Mouse (Mus musculus) neural tube, embryonic 10.5 days (tissue): Measurements from ENCODE around the gene Sipa1l1.

Experiments
- DNase-seq: peaks from one replicate; pipeline ENCODE4 v3.0.0-alpha.2; 2017; ENCODE audit warnings: low spot score; ENCODE audit errors: extremely low spot score

Gene Sipa1l1

DNA sequence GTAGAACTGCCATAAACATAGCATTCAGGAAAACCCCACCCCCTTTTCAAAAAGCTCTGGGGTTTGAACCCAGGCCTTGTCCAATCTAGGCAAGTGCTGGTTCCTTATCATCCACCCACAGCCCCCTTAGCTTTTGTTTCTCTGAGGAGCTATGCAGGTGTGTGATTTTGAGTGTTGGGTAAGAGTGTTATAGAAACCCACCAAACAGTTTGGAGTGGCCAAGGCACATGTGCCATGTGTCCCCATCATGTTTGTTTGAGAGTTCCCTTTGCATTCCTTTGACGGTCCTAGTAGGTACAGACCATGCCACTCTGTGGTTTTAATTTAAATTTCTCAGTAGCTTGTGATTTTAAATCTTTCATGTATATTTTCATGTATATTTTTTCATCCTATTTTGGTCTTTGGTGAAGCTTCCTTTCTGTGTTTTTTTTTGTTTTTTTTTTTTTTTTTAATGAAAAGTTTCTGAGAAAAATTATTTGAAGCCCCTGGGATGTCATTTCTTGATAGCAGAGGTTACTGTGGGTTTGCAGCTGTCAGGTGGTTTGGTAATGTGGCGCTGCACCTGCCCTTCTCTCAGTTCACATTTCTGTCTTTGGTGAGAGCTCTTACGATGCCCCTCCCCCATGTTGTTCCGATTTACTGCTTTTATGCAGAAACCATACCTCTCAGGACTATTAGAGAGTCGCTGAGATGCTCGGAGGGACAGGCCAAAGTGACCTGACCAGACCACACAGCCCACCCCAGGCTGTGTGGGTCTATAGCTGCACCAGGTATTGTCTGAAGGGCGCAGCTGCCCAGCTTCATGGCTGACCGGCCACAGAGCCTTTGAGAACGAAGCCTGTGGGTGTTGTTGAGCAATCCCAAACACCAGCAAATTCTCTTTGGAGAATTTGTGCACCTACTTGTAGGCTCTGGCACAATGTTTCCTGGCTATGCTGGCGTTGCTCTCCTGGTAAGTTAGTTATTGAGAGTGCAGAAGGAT is 126.1 kb downstream of the Sipa1l1 start:
- DNase-seq: no peak

- no peak for DNase-seq
Observed at GRCm38 (mm10) chr12:82296276-82296675, 127.2 kb downstream of the Sipa1l1 start.

DNA sequence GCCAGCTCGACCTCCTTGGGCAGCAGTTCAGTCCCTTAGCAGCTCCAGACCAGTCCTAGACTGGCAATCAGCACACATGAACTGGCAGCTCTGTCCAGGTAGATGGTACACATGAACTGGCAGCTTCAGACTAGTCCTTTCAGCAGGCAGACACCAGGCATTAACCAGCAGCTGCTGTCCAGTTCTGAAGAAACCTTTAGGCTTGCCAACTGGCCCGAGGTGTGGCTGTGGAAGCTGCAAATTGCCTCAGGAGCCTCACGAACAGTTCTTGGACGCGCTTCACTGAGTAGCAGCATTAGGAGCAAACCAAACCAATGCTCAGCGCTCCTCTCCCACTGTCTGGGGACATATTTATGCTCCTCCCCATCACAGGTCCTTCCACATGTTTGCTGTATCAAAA is 128.1 kb downstream of the Sipa1l1 start:
- no peak for DNase-seq

- DNase-seq: no peak
Observed at GRCm38 (mm10) chr12:82298662-82299460, 129.7 kb downstream of the Sipa1l1 start.

DNA sequence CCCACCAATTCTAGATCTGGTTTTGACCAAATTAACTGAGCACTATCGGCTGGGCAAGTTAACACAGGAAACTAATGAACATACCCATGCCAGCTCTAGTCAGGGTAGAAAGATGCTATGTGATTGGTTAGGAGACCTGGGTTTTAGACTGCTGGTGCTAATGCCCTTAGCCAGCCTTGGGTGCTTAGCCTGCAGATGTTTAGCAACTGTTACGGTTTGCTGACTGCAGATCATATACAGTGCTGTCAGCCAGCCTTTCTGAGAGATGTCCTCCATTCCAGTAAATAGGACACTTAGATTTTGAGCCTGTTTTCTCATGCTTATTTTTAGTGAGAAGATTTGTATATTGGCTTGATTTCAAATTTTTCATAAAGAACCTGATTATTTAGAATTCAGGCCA is 135.0 kb downstream of the Sipa1l1 start:
- no peak for DNase-seq

- no peak for DNase-seq
Observed at GRCm38 (mm10) chr12:82306035-82306434, 136.9 kb downstream of the Sipa1l1 start.

GRCm38 (mm10) chr12:82311593-82311992 is 142.5 kb downstream of the Sipa1l1 start:
- no peak for DNase-seq

DNA sequence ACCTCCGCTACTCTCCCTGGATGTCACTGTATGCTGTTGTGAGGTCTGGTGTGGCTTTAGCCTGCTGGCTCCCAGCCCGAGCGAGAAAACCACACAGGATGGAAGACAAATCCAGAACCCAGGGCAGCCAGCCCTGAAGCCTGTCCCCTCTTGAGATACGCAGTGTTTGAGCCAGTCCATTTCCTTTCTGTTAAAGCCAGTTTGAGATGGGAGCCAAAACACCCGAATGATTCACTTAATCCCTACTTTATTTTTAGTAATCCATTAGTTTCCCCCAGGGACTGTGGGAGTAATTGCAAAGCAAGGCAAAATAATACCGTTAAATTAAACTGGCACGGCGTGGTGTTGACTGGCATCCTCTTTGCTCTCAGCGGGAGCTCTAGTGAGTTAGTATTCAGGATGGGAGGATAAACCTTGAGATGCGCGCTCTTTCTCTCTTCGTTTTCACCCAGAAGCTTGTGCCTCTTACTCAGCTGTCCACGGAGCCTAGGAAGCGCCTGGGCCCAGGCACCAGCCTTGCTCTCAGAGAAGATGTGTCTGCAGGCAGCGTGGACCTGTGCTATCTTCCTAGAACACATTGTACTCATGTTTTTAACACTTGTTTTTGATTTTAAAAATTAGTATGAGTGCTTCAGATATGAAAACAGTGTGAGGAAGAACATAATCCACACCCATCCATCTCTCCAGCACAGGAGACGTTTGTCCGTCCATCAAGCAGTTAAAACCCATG is 143.1 kb downstream of the Sipa1l1 start:
- no peak for DNase-seq

GRCm38 (mm10) chr12:82313091-82313490 is 144.0 kb downstream of the Sipa1l1 start:
- no peak for DNase-seq

DNA sequence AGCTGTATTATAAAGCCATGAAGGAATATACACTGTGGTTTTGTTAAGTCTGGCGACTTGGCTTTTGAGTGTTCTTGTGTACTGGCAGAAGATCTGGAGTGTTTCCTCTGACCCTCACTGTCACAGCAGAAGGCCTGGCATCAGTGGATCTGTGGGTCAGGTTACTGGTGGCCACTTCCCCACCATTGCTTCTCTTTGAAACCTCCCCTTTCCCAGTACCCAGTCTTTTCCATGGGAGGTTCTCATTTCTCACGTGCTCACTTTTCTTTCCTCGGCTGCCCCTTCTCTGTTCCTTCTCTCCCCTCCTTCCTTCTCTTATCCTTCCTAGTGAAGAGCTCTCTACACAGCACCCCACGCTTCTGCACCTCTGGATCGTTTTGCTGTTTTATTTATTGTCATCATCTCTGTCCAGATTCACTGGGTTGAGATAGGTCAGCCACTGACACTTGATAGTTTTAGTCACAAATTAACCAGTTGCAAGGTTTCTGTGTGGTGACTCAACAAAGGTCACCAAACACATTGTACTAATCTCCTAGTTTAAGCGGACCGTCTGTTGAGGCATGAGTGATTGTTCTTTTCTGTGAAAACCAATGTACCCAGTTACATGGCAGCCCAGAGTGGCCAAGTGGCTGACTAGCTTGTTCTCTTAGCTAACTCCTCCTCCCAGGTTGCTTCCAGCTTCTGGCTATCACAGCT is 150.5 kb downstream of the Sipa1l1 start:
- DNase-seq: no peak

DNA sequence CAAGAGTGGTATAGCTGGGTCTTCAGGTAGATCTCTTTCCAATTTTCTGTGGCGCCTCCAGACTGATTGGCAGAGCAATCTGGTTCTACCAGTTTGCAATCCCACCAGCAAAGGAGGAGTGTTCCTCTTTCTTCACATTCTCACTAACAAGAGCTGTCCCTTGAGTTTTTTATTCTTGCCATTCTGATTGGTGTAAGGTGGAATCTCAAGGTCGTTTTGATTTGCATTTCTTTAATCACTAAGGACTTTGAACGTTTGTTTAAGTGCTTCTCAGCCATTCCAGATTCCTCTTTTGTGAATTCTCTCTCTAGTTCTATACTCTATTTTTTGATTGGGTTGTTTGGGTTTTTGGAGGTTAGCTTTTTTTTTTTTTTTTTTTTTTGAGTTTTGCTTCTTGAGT is 151.1 kb downstream of the Sipa1l1 start:
- no peak for DNase-seq

DNA sequence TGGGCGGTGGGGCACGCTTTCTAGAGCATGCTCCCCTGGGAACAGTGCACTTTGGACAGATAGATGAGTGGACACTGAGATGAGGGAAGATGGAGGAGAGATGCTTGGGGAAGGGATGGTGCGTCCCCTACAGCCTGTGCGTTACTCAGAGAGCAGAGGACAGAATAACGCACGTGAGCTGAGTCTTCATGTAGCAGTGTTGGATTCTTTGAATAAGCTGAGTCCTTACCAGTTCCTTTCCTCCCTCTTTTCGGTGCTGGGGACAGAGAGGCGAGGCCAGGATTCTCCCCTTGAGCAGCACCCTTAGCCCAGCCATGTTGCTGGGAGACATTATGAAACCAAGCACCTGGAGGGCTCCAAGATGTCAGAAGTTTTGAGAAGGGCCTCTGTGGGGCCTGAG is 152.3 kb downstream of the Sipa1l1 start:
- DNase-seq: no peak

DNA sequence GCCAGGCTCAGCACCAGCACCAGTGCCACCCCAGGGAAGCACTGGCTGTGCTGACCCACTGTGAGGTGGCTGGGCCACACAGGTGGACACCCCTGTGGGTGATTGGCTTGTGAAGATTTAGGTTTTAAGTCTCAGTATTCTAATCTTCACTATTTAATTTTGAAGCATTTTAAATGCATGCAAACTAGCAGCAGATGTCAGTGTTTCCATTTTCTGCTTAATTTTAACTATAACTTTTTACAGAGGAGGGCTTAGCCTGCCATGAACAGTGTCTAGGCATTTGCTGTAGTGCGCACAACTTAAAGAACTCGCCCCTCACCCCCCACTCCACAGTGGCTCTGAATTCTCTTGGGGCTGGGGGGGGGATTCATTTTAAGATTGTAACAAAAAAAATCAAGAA is 152.7 kb downstream of the Sipa1l1 start:
- no peak for DNase-seq

- DNase-seq: no peak
Observed at GRCm38 (mm10) chr12:82322759-82323451, 153.8 kb downstream of the Sipa1l1 start.

DNA sequence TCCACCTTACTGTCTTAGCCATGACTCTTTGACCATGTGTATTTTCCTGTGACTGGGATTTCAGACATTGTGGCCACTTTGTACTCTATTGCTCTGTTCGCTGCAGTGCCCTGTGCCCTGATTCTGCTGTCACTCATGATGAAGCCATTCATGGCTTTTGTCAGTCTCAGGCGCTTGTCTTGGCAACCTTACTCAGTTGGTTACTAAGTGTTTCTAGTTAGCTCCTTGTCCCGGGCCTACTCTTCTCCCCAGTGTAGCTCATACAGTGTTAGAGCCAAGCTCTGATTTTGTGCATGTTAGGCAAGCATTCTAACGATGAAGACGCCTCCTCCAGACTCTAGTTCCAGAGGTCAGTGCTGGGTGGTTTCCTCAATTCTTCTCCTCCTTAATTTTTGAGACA is 155.5 kb downstream of the Sipa1l1 start:
- no peak for DNase-seq

GRCm38 (mm10) chr12:82325502-82325901 is 156.4 kb downstream of the Sipa1l1 start:
- DNase-seq: no peak

DNA sequence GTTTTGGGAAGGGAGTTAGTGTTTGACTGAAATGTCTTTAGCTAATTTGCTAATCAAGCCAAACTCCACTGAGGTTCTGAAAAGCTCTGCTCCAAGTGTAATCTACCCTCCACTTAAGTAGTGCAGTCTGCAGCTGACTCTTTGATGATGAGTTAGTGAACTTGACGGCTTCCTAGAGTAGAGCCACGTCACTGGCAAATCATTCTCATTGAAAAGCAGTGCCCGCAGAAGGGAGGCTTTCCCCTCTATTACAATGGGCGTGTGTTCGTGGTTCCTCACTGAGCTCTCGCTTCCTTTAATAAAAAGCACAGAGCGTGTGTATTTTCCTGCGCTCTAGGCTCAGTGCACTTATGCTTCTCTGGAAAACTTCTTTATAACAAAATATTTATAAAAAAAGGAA is 157.3 kb downstream of the Sipa1l1 start:
- DNase-seq: no peak

- no peak for DNase-seq
Observed at GRCm38 (mm10) chr12:82328112-82328511, 159.0 kb downstream of the Sipa1l1 start.

DNA sequence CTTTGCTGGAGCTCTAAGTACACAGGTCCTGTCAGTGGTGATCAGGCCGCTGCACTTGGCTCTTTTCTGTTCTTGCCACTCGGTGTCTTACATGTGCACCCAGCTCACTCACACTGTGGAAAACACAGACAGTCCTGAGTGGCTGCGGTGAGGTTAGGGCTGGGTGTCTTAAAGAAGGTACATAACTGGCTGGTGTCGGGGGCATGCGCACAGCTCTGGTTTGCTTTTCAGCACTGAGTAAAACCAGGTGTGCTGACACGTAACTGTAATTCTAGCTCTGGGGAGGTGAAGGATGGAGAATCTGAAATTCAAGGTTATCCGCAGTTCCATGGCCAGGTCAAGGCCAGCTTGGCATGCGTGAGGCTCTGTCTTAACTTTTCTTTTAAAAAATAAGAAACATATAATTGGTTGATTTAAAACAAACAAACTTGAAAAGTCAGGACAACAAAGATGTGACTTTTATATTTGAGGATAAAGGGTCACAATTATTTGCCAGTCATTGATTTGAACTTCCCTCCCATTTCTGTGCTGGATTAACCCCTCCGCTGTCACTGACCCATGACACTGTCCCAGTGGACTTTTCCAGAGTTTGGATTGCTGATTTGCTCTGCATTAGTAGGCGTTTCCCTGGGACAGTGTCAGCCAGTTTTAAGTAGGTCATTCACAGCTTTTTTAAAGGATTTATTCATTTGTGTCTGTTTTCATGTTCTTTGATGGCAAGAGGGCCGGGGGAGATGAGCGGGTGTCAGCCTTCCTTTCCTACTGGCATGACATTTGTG is 163.9 kb downstream of the Sipa1l1 start:
- DNase-seq: no peak

GRCm38 (mm10) chr12:82333999-82334398 is 164.9 kb downstream of the Sipa1l1 start:
- DNase-seq: no peak
